Mouse (Mus musculus): Measurements from ENCODE around the gene Aup1. TPM values are rescaled to one million over a fixed set of nuclear protein-coding genes. Genes with fewer than 3 reads are reported as not detected.
A peak's percentile ranks its signal among the peaks of the same experiment; 100 is the strongest.

Aup1 gene
- polyA plus RNA-seq, 1 experiment from 2014 or later = 137 TPM

DNA sequence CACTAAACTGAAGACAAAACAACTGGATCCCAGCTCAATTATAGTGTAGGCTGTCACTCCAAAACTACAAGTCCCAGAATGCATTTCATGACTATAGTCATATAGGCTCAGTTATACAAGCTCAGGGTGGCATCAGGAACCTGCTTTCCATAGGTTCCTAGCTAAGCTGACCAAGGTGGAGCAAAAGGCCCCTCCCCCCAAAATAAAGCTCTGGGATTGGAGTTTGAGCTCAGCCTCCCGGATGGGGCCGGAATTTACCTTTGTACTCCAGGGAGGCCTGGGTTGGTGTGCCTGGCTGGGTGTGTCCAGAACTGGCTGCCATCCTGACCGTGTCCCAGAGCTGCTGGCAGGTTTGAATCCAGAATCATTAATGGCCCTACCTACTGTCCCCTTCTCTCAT is 3.5 kb downstream of the Aup1 start, which contains the start of gene Dqx1:
TSS of gene Dqx1 (plus strand) at position 55 of the 400 bp plus-strand sequence.
- Histone ChIP-seq H3K9ac (no peak within 1 kb of the TSS), H3K4me2 (no peak within 1 kb of the TSS), H3K27me3 (peaks cover 29% of the 10 kb centered on the region), H3K9me3 (no peaks in the 10 kb centered on the region), H3K27ac (no peak within 1 kb of the TSS), H3K36me3 (replicated peaks) (peaks cover 20% of the 10 kb centered on the region), H3K4me1 (peaks cover 22% of the 10 kb centered on the region), H3K4me3 (replicated peaks) (no peak within 1 kb of the TSS)
- ATAC-seq (ENCODE audit: low FRiP score) = no peak
- WGBS = 52% methylated on average over 3 of the region's 3 CpGs

DNA sequence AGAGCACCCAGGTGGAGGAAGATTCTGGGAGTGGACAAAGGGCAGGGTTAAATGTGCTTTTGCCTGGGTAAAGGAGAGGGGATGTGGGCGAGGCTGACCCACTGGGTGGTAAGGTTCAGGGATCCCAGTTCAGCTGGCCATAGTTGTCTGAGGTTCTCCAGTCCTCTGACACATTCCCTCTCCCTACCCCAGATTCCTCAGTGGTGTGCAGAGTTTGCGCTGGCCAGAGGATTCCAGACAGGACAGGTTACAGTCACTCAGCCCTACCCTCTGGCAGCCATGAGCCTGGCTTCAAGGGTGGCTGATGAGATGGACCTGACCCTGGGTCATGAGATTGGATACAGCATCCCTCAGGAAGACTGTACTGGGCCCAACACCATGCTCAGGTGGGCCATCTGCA is 4.4 kb downstream of the Aup1 start:
- no peak overlapping the region for H3K27ac ChIP-seq
- H3K36me3 ChIP-seq (replicated peaks) = peaks cover 20% of the 10 kb centered on the region
- H3K9me3 ChIP-seq = no peaks in the 10 kb centered on the region
- WGBS = 80% methylated on average over 2 of the region's 2 CpGs
- ATAC-seq (ENCODE audit: low FRiP score) = no peak
- no peak overlapping the region for H3K4me3 ChIP-seq (replicated peaks)
- no peak overlapping the region for H3K9ac ChIP-seq
- H3K4me2 ChIP-seq = no peak overlapping the region
- peaks cover 38% of the 10 kb centered on the region for H3K27me3 ChIP-seq
- H3K4me1 ChIP-seq = peaks cover 14% of the 10 kb centered on the region

DNA sequence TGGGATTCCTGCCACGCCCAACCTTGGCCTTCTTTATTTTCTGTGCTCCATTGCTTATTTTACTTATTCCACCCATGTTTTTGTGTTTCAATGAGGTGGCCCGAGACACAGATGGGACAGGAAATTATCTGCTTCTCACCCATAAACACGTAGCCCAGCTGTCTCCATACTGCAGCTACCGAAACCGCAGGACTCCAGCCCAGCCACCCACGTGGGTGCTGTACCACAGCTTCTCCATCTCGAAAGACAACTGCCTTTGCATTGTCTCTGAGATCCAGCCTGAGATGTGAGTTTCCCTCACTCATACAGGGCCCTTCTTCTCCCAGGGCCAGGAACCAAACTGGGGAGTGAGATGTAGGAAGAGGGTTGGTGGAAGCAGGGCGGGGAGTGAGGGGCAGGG is 11.7 kb downstream of the Aup1 start:
- no peak overlapping the region for H3K27ac ChIP-seq
- WGBS = 34% methylated on average over 8 of the region's 8 CpGs
- H3K4me1 ChIP-seq = peaks cover 20% of the 10 kb centered on the region
- no peak overlapping the region for H3K4me2 ChIP-seq
- no peaks in the 10 kb centered on the region for H3K9me3 ChIP-seq
- no peak overlapping the region for H3K4me3 ChIP-seq (replicated peaks)
- no peak overlapping the region for H3K9ac ChIP-seq
- no peak for ATAC-seq (ENCODE audit: low FRiP score)
- no peaks in the 10 kb centered on the region for H3K36me3 ChIP-seq (replicated peaks)
- peaks cover 100% of the 10 kb centered on the region for H3K27me3 ChIP-seq

DNA sequence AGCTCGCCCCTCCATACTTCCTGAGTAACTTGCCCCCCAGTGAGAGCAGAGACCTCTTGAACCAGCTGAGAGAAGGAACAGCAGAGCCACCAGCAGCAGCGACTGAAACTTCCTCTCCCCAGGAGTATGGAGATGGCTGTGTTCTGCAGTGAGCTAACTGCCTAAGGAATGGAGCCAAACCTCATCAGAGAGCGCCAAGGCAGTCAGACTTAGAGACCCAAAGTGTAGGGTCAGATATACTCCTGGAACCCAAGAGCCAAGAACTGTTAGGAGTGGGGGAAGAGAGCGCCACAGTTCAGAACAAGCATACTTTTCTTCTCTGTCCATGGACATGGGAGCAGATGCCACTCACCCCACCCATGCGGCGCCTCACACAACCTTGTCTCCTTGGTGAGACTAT is 12.1 kb downstream of the Aup1 start:
- H3K36me3 ChIP-seq (replicated peaks) = no peaks in the 10 kb centered on the region
- H3K9ac ChIP-seq = no peak overlapping the region
- no peak overlapping the region for H3K4me3 ChIP-seq (replicated peaks)
- no peak overlapping the region for H3K4me2 ChIP-seq
- H3K9me3 ChIP-seq = no peaks in the 10 kb centered on the region
- no peak for ATAC-seq (ENCODE audit: low FRiP score)
- no peak overlapping the region for H3K27ac ChIP-seq
- peaks cover 24% of the 10 kb centered on the region for H3K4me1 ChIP-seq
- 19% methylated on average over 6 of the region's 6 CpGs for WGBS
- H3K27me3 ChIP-seq = peaks cover 100% of the 10 kb centered on the region

DNA sequence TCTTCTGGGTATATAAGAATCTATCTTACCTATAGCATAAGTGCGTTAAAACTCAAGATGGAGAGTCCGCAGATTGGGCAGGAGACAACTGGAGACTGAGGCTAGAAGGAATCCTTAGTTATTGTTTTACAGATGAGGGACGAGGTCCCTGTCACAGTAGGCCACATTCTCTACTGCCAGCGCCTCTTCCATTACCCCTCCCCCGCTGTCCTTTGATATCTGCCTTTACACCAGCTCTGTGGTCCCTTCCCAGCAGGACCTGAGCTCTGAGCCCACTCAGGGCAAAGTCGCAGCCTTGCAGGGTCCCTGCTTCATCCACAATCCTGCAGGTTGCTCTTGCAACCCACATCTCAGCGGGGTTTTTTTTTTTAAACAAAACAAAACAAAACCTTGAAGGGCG is 13.9 kb downstream of the Aup1 start:
- peaks cover 100% of the 10 kb centered on the region for H3K27me3 ChIP-seq
- H3K9me3 ChIP-seq = no peaks in the 10 kb centered on the region
- no peak overlapping the region for H3K27ac ChIP-seq
- H3K36me3 ChIP-seq (replicated peaks) = no peaks in the 10 kb centered on the region
- no peak overlapping the region for H3K4me2 ChIP-seq
- ATAC-seq (ENCODE audit: low FRiP score) = no peak
- H3K4me1 ChIP-seq = peaks cover 26% of the 10 kb centered on the region
- WGBS = 2% methylated on average over 8 of the region's 8 CpGs
- 0 out of 2 replicates have a peak overlapping the region, but pooled peaks have one; percentile 19 for H3K4me3 ChIP-seq (replicated peaks)
- no peak overlapping the region for H3K9ac ChIP-seq

DNA sequence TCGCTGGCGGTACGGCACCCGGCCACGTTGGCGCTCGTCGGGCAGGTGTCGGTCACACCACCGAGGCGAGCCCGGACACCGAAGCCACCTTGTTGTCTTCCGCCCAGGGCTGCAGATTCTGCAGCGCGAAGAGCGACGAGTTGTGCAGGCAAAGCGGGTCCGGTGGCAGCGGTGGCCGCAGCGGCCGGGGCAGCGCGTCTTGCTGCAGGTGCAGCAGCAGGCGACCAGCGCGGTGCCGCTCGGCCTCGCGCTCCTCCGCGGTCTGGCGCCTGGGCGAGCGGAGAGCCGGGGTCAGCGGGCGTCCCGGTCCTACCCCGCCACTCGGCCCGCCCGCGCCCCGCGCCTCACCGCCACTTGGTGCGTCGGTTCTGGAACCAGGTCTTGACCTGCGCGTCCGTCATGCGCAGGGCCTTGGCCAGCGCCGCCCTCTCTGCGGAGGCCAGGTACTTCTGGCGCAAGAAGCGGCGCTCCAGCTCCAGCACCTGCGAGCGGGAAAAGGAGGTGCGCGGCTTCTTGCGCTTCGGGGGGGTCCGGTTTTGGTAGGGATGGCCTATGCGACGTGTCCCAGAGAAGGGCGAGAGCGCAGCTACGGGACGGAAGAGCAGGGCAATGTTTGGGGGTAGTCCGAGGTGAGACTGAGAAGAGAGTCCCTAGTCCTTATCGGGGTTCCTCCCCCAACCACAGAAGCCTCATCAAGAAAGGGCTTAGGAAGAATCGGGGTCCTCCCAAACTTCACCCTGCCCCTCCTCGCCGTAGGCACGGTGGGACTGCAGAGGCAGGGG is 14.6 kb downstream of the Aup1 start:
- H3K36me3 ChIP-seq (replicated peaks) = no peaks in the 10 kb centered on the region
- no peak overlapping the region for H3K27ac ChIP-seq
- H3K27me3 ChIP-seq = peaks cover 100% of the 10 kb centered on the region
- no peaks in the 10 kb centered on the region for H3K9me3 ChIP-seq
- H3K4me1 ChIP-seq = peaks cover 26% of the 10 kb centered on the region
- no peak overlapping the region for H3K9ac ChIP-seq
- H3K4me2 ChIP-seq = peak overlapping the region; percentile 31
- ATAC-seq (ENCODE audit: low FRiP score) = no peak
- H3K4me3 ChIP-seq (replicated peaks) = peak overlapping the region; percentile 31
- WGBS = under 1% methylated on average over 77 of the region's 81 CpGs

DNA sequence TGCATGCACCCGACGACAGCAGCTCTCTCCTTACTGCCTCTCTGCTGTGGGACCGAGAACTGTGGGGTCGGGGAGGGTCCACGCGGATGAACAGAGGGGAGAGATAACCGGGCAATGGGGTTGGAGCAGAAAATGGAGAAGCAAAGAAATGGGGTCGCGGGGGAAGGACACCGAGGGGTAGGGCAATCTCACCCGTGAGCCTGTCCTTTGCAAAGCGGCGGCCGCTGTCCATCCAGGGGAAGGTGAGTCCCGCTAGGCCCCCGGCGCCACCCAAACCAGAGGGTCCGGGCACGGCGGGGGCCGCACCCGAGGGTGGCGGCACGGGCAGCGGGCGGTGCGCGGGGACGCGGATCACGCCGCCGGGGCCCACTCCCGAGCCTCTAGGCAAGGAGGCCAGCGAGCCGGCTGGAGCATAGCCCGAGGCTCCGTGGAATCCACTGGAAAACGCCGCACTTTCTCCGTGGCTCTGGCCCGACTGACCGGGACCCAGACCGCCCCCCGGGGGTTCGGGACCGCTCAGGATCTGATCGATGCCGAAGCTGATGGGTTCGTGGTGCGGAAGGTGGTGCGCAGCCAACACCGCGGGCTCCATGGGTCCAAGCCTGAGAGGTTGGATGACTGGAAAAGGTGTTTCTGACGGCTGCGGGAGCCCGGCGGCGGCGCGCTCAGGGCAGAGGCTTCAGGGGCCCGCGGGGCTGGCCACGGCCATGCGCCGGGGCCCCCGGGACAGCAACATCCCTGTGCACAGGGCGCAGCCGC is 15.3 kb downstream of the Aup1 start:
- WGBS = under 1% methylated on average over 43 of the region's 69 CpGs
- no peak for ATAC-seq (ENCODE audit: low FRiP score)
- peak overlapping the region; percentile 31 for H3K4me3 ChIP-seq (replicated peaks)
- H3K27me3 ChIP-seq = peaks cover 100% of the 10 kb centered on the region
- H3K9ac ChIP-seq = no peak overlapping the region
- H3K9me3 ChIP-seq = no peaks in the 10 kb centered on the region
- H3K27ac ChIP-seq = no peak overlapping the region
- H3K36me3 ChIP-seq (replicated peaks) = no peaks in the 10 kb centered on the region
- peak overlapping the region; percentile 39 for H3K4me2 ChIP-seq
- H3K4me1 ChIP-seq = peaks cover 26% of the 10 kb centered on the region

DNA sequence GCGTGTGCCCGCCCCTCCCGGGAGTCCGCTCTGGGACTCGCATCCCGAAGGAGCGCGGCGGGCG is 15.8 kb downstream of the Aup1 start, which contains the start of gene Tlx2:
TSS of gene Tlx2 (minus strand) at position 47 of the 64 bp plus-strand sequence.
- Histone ChIP-seq H3K36me3 (replicated peaks) (no peaks in the 10 kb centered on the region), H3K4me3 (replicated peaks) (peak within 1 kb of the TSS; percentile 31), H3K27ac (no peak within 1 kb of the TSS), H3K9ac (no peak within 1 kb of the TSS), H3K27me3 (peaks cover 100% of the 10 kb centered on the region), H3K4me1 (peaks cover 26% of the 10 kb centered on the region), H3K4me2 (peak within 1 kb of the TSS; percentile 39), H3K9me3 (no peaks in the 10 kb centered on the region)
- 1% methylated on average over 10 of the region's 10 CpGs for WGBS
- no peak for ATAC-seq (ENCODE audit: low FRiP score)

DNA sequence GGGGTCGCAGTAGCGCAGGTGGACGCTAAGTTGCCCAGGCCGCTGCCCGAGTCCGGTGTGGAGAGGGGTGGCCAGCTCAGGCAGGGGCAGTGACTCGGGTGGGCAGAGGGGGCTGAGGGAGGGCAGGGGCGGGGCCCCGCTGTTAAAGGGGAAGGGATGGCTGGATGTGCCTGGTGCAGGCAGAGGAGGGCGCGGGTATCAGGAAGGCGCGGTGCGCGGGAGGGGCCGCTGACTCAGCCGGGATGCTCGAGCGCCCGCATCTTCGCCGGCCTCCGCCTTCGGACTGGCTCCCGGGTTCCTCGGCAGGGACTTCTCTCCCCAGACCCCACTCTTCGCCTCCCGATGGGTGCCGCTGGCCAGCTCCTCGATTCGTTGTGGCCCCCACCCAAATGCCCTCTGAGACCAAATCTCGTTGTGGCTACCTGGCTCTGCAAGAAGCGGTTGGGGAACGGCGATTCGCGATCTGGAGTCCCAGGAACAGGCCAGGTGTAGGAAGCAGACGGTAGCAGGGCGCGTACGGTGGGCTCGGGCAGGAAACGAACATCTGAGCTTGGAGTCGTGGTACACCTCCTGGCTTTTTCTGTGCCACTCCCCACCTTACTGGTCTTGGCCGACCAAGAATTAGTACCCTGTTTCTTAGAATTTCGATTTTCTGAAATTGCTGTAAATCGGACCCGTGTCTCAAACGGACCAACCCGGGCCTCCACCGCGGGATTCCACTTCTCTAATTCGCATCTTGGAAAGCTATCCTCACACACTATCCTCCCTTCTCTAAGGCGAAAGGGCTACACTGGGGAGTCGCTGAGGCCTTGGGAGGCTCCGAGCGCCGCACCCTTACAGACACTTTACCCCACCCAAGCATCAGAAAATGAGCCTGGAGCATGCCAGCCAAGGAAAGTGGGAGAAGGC is 16.2 kb downstream of the Aup1 start:
- no peak overlapping the region for H3K9ac ChIP-seq
- peak overlapping the region; percentile 31 for H3K4me3 ChIP-seq (replicated peaks)
- no peaks in the 10 kb centered on the region for H3K36me3 ChIP-seq (replicated peaks)
- no peak overlapping the region for H3K27ac ChIP-seq
- H3K4me2 ChIP-seq = peak overlapping the region; percentile 39
- peaks cover 26% of the 10 kb centered on the region for H3K4me1 ChIP-seq
- under 1% methylated on average over 52 of the region's 58 CpGs for WGBS
- ATAC-seq (ENCODE audit: low FRiP score) = no peak
- H3K27me3 ChIP-seq = peaks cover 100% of the 10 kb centered on the region
- no peaks in the 10 kb centered on the region for H3K9me3 ChIP-seq

DNA sequence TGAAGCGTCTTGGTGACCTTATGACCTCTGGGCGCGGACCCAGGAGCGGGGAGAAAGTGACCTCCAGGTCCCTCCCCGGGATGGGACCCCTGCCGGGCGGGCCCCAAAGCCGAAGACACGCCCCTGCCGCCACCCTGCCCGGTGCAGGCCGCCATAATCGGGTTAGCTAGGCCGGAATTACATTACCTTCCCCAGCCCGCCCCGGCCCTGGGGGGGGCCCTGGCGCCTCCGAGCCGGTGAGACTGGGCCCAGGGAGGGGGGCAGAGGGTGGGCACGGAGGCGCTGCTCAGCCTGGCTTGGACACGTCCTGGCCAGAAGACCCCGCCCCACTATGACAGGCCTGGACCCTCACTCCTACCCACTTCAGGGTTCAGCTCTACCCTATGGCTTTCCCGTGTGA is 16.9 kb downstream of the Aup1 start:
- Histone ChIP-seq H3K27ac (no peak overlapping the region), H3K4me3 (replicated peaks) (peak overlapping the region; percentile 19; the same call in 1 of the 2 replicates), H3K4me2 (0 out of 2 replicates have a peak overlapping the region, but pooled peaks have one; percentile 13), H3K36me3 (replicated peaks) (no peaks in the 10 kb centered on the region), H3K9me3 (no peaks in the 10 kb centered on the region), H3K4me1 (peaks cover 26% of the 10 kb centered on the region), H3K9ac (no peak overlapping the region), H3K27me3 (peaks cover 100% of the 10 kb centered on the region)
- under 1% methylated on average over 16 of the region's 24 CpGs for WGBS
- ATAC-seq (ENCODE audit: low FRiP score) = peak; percentile 11; the same call in 1 of the 2 replicates

DNA sequence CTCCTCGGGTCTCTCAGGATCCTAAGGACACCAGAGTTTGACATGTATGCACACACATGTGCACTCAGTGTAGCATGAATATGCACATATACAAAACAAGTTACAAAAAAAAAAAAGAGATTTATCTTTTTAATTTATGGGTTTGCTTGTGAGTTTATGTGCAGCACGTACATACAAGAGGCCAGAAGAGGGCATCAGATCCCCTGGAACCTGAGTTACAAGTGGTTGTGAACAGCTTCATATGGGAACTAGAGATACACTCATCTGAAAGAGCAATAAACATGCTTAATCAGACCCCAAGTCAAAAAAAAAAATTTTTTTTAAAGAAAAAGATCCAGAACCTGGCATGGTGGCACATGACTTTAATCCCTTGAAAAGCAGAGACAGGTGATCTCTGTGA is 20.7 kb downstream of the Aup1 start:
- Histone ChIP-seq H3K4me1 (peaks cover 33% of the 10 kb centered on the region), H3K9me3 (no peaks in the 10 kb centered on the region), H3K4me2 (no peak overlapping the region), H3K27me3 (peaks cover 75% of the 10 kb centered on the region), H3K36me3 (replicated peaks) (peaks cover 5% of the 10 kb centered on the region), H3K4me3 (replicated peaks) (no peak overlapping the region), H3K9ac (no peak overlapping the region), H3K27ac (no peak overlapping the region)
- no peak for ATAC-seq (ENCODE audit: low FRiP score)
- 14% methylated on average over 2 of the region's 2 CpGs for WGBS

DNA sequence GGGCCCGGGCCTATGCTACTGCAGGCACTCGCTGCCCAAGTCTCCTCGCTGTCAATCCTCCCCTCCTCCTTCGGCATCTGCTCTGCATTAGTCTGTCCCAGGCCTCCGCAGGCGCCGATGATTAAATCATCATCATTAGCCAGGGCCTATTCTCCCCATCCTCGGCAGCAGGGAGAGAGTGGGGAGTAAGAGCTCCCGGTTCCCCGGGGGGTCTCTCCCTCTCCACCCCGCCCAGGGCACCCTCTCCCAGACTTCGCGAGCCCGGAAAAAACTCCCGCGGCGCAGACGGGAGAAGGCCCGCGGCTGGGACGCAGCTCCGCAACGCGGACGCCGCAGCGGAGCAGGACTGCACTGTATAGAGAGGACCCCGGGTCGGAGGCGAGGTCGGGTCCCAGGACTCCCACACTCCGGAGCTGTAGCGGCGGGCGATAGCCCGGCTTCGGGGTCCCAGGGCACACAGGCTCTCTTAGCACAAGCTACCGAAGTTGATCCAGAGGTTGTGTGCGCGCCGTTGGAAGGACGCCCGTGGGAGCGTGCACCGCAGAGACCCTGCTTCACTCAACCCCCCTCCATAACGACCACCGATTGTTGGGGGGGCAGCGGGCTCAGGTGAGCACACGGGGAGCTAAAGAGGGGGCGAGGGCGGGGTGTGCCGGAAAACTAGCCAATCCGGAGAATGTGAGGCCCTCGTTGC is 23.5 kb downstream of the Aup1 start, which contains the start of gene Pcgf1:
TSS of gene Pcgf1 (plus strand) at position 240 of the 694 bp plus-strand sequence.
- H3K4me3 ChIP-seq (replicated peaks) = peak within 1 kb of the TSS; percentile 77
- H3K27me3 ChIP-seq = peaks cover 56% of the 10 kb centered on the region
- peak within 1 kb of the TSS; percentile 98 for H3K4me2 ChIP-seq
- peak within 1 kb of the TSS; percentile 81 for H3K9ac ChIP-seq
- H3K27ac ChIP-seq = peak within 1 kb of the TSS; percentile 88
- under 1% methylated on average over 54 of the region's 54 CpGs for WGBS
- peaks cover 30% of the 10 kb centered on the region for H3K36me3 ChIP-seq (replicated peaks)
- peak; percentile 86 for ATAC-seq (ENCODE audit: low FRiP score)
- no peaks in the 10 kb centered on the region for H3K9me3 ChIP-seq
- peaks cover 20% of the 10 kb centered on the region for H3K4me1 ChIP-seq

All from forebrain, embryonic 12.5 days (tissue).